Mouse (Mus musculus) CH12.LX (cell line): Measurements from ENCODE around the gene Nacc2. TPM values are rescaled to one million over a fixed set of nuclear protein-coding genes. Genes with fewer than 3 reads are reported as not detected.

Experiments used
- DNase-seq: peaks from one replicate; pipeline ENCODE4 v3.0.0-alpha.2; 2013; ENCODE audit errors: extremely low read depth
- H3K27ac ChIP-seq: 2 replicates; pipeline ENCODE4 v1.5.1; 2012; ENCODE audit warnings: low read depth, mild to moderate bottlenecking, control low read depth, moderate library complexity; ENCODE audit not compliant: insufficient read depth
- H3K27me3 ChIP-seq: replicated peaks from 2 replicates; pipeline ENCODE3; 2012; ENCODE audit warnings: inconsistent platforms
- H3K36me3 ChIP-seq, 2 experiments: replicated peaks in 1 of 2; 2 replicates each; pipeline versions ENCODE3 to v1.6.1; 2012; ENCODE audit warnings: inconsistent platforms in 1 of 2, low read length in 1 of 2, mild to moderate bottlenecking in 1 of 2, mixed read lengths in 1 of 2, moderate library complexity in 1 of 2; ENCODE audit not compliant: control insufficient read depth in 1 of 2, insufficient read depth in 1 of 2
- H3K4me1 ChIP-seq, 2 experiments: 2 replicates each; pipeline ENCODE4 v1.6.1; 2012; ENCODE audit warnings: inconsistent platforms in 1 of 2, moderate library complexity in 1 of 2; ENCODE audit not compliant: insufficient read depth in 2 of 2, control insufficient read depth in 1 of 2
- H3K4me2 ChIP-seq: 2 replicates; pipeline ENCODE4 v1.6.1; 2012; ENCODE audit warnings: low read depth, mild to moderate bottlenecking, control low read depth; ENCODE audit not compliant: poor library complexity, insufficient read depth, severe bottlenecking
- H3K4me3 ChIP-seq, 3 experiments: fragments of 150-350 bp in 1 of 3; sonication (generic) in 1 of 3; replicated peaks in 1 of 3; 2 replicates each; pipeline versions ENCODE3 to v1.5.1; 2011 to 2012; ENCODE audit warnings: low read depth in 2 of 3, low read length in 2 of 3, mild to moderate bottlenecking in 2 of 3, moderate library complexity in 2 of 3, control low read depth in 1 of 3, improper control_type of control experiment in 1 of 3, inconsistent platforms in 1 of 3, mixed read lengths in 1 of 3; ENCODE audit not compliant: poor library complexity in 1 of 3
- H3K79me2 ChIP-seq: replicated peaks from 2 replicates; pipeline ENCODE4 v1.6.1; 2012; ENCODE audit warnings: mild to moderate bottlenecking, moderate library complexity; ENCODE audit not compliant: control insufficient read depth, poor library complexity, insufficient read depth, severe bottlenecking; ENCODE audit errors: extremely low read depth
- H3K9ac ChIP-seq: 2 replicates; pipeline ENCODE4 v1.6.1; 2012; ENCODE audit warnings: low read depth, mild to moderate bottlenecking, control low read depth, moderate library complexity; ENCODE audit not compliant: insufficient read depth
- H3K9me3 ChIP-seq: replicated peaks from 2 replicates; pipeline ENCODE3; 2012; ENCODE audit warnings: low read length, inconsistent platforms, mixed read lengths
- CHD1 ChIP-seq: IDR thresholded peaks from 2 replicates; pipeline ENCODE4 v1.6.1; 2012; ENCODE audit warnings: low read depth, low read length, improper control_type of control experiment, inconsistent platforms
- CHD2 ChIP-seq: IDR thresholded peaks from 2 replicates; pipeline ENCODE4 v1.6.1; 2011; ENCODE audit warnings: low read length, improper control_type of control experiment
- CTCF ChIP-seq, 2 experiments: IDR thresholded peaks in 1 of 2; conservative IDR thresholded peaks in 1 of 2; 2 replicates each; pipeline ENCODE4 v1.5.1; 2011 to 2012; ENCODE audit warnings: low read depth in 2 of 2, low read length in 2 of 2, improper control_type of control experiment in 1 of 2, inconsistent platforms in 1 of 2, mild to moderate bottlenecking in 1 of 2, moderate library complexity in 1 of 2
- EP300 ChIP-seq: IDR thresholded peaks from 2 replicates; pipeline ENCODE4 v1.6.1; 2011; ENCODE audit warnings: low read length, improper control_type of control experiment
- ETS1 ChIP-seq: conservative IDR thresholded peaks from 2 replicates; pipeline ENCODE4 v1.6.1; 2012; ENCODE audit warnings: low read depth, mild to moderate bottlenecking, inconsistent platforms, low read length, improper control_type of control experiment, moderate library complexity
- HCFC1 ChIP-seq: IDR thresholded peaks from 2 replicates; pipeline ENCODE4 v1.6.1; 2012; ENCODE audit warnings: low read depth, mild to moderate bottlenecking, inconsistent platforms, low read length, improper control_type of control experiment
- IRF4 ChIP-seq: IDR thresholded peaks from 2 replicates; pipeline ENCODE4 v1.6.1; 2014; ENCODE audit warnings: low read depth, mild to moderate bottlenecking, inconsistent platforms, low read length, improper control_type of control experiment
- JUN ChIP-seq: IDR thresholded peaks from 2 replicates; pipeline ENCODE4 v1.6.1; 2011; ENCODE audit warnings: low read depth, mild to moderate bottlenecking, low read length, improper control_type of control experiment, moderate library complexity; ENCODE audit not compliant: insufficient read depth
- MAFK ChIP-seq: IDR thresholded peaks from 2 replicates; pipeline ENCODE4 v1.6.1; 2011; ENCODE audit warnings: low read length, improper control_type of control experiment; ENCODE audit not compliant: insufficient replicate concordance
- MAX ChIP-seq: IDR thresholded peaks from 2 replicates; pipeline ENCODE4 v1.6.1; 2011; ENCODE audit warnings: low read length, improper control_type of control experiment
- MAZ ChIP-seq: IDR thresholded peaks from 2 replicates; pipeline ENCODE4 v1.6.1; 2012; ENCODE audit warnings: low read depth, mild to moderate bottlenecking, inconsistent platforms, low read length, improper control_type of control experiment, moderate library complexity
- MEF2A ChIP-seq: IDR thresholded peaks from 2 replicates; pipeline ENCODE4 v1.6.1; 2014; ENCODE audit warnings: low read depth, mild to moderate bottlenecking, inconsistent platforms, low read length, improper control_type of control experiment, borderline replicate concordance
- NELFE ChIP-seq: IDR thresholded peaks from 2 replicates; pipeline ENCODE4 v1.6.1; 2011; ENCODE audit warnings: low read depth, low read length, improper control_type of control experiment
- NRF1 ChIP-seq: IDR thresholded peaks from 2 replicates; pipeline ENCODE4 v1.6.1; 2014; ENCODE audit warnings: low read depth, mild to moderate bottlenecking, inconsistent platforms, low read length, improper control_type of control experiment, moderate library complexity
- PAX5 ChIP-seq: IDR thresholded peaks from 2 replicates; pipeline ENCODE4 v1.6.1; 2012; ENCODE audit warnings: low read length, inconsistent platforms, mixed read lengths
- POLR2A ChIP-seq: IDR thresholded peaks from 2 replicates; pipeline ENCODE4 v1.6.1; 2011; ENCODE audit warnings: low read depth, mild to moderate bottlenecking, improper control_type of control experiment, low read length
- POLR2AphosphoS2 ChIP-seq: IDR thresholded peaks from 2 replicates; pipeline ENCODE4 v1.6.1; 2011; ENCODE audit warnings: low read depth, low read length, improper control_type of control experiment
- RAD21 ChIP-seq: IDR thresholded peaks from 2 replicates; pipeline ENCODE4 v1.6.1; 2011; ENCODE audit warnings: low read depth, mild to moderate bottlenecking, low read length, improper control_type of control experiment, moderate library complexity
- SIN3A ChIP-seq: IDR thresholded peaks from 2 replicates; pipeline ENCODE4 v1.6.1; 2012; ENCODE audit warnings: low read length, improper control_type of control experiment, inconsistent platforms
- SMC3 ChIP-seq: IDR thresholded peaks from 2 replicates; pipeline ENCODE4 v1.6.1; 2011; ENCODE audit warnings: low read depth, low read length, improper control_type of control experiment
- TBP ChIP-seq: conservative IDR thresholded peaks from 2 replicates; pipeline ENCODE4 v1.6.1; 2011; ENCODE audit warnings: low read depth, low read length, improper control_type of control experiment
- UBTF ChIP-seq: IDR thresholded peaks from 2 replicates; pipeline ENCODE4 v1.6.1; 2012; ENCODE audit warnings: low read depth, mild to moderate bottlenecking, inconsistent platforms, low read length, improper control_type of control experiment, moderate library complexity
- USF2 ChIP-seq: conservative IDR thresholded peaks from 2 replicates; pipeline ENCODE4 v1.6.1; 2011; ENCODE audit warnings: low read depth, low read length, improper control_type of control experiment
- ZKSCAN1 ChIP-seq: IDR thresholded peaks from 2 replicates; pipeline ENCODE4 v1.6.1; 2012; ENCODE audit warnings: low read depth, inconsistent platforms, low read length, improper control_type of control experiment, borderline replicate concordance
- ZMIZ1 ChIP-seq: IDR thresholded peaks from 2 replicates; pipeline ENCODE4 v1.6.1; 2012; ENCODE audit warnings: low read depth, mild to moderate bottlenecking, inconsistent platforms, low read length, improper control_type of control experiment
- dilution Hi-C: fragments of 300-500 bp; cut with MboI; formaldehyde crosslinking; loops from 2 replicates; pipeline ENCODE4 v1.14.3; 2020; ENCODE audit warnings: low sequenced_read_pairs; ENCODE audit not compliant: extremely low pct_unique_long_range_greater_than_20kb, extremely low pct_ligation_motif_present
- in situ Hi-C: fragments of 300-500 bp; cut with MboI; formaldehyde crosslinking; loops from 3 replicates; pipeline ENCODE4 v1.14.3; 2019; ENCODE audit warnings: low sequenced_read_pairs, low pct_ligation_motif_present, low pct_unique_long_range_greater_than_20kb, mixed read lengths
- polyA plus RNA-seq: library from polyadenylated mRNA; unstranded; fragments of >175 nt; gene quantifications from 2 replicates; pipeline ENCODE4 v1.2.1, GENCODE M21; 2012; ENCODE audit warnings: low read depth; ENCODE audit not compliant: insufficient read length
- total RNA-seq, 2 experiments: library from RNA; depleted of rRNA; stranded (reverse); fragments of 300-350 nt in 1 of 2; fragments of >200 nt in 1 of 2; gene quantifications; 2 replicates each; pipeline ENCODE4 v1.2.3; 2012 to 2014

Nacc2 gene
- total and polyA plus RNA-seq, 3 experiments, result 0.59 to 2.3 (median 1.1) TPM

- no peak for TF ChIP-seq UBTF
- TF ChIP-seq RAD21, result no peak
- TF ChIP-seq HCFC1, result no peak
- TF ChIP-seq POLR2AphosphoS2, result no peak
- no peak; the same call in 1 of the 2 replicates for TF ChIP-seq POLR2A
- TF ChIP-seq CHD2, result no peak
- TF ChIP-seq MAX, result no peak
- no peak for TF ChIP-seq MEF2A
- no peak for TF ChIP-seq EP300
- TF ChIP-seq, all 38 proteins: peak for 4
Measured at GRCm38 (mm10) chr2:26122171-26123078, 595 bp downstream of the Nacc2 start (continued).

GRCm38 (mm10) chr2:26121541-26122083, 1.4 kb downstream of the Nacc2 start:
- no peaks in the 10 kb centered on the region for H3K79me2 ChIP-seq
- H3K9me3 ChIP-seq, result no peaks in the 10 kb centered on the region
- peak overlapping the region in 1 of 3 experiments; percentile 61 for H3K4me3 ChIP-seq
- H3K9ac ChIP-seq, result no peak overlapping the region
- DNase-seq, result no peak
- no peak for TF ChIP-seq CTCF (conservative IDR thresholded peaks at IDR 0.05 in 1 of 2, IDR thresholded peaks at IDR 0.05 in 1 of 2; ENCODE audit: low read depth in 2 of 2, low read length in 2 of 2)
- TF ChIP-seq TBP, result no peak
- no peak for TF ChIP-seq EP300
- TF ChIP-seq ZKSCAN1, result no peak
- in situ Hi-C loops, result loop anchor here (5.0 kb wide), 1 partner anchor 59 kb away; no protein-coding TSS in a partner anchor
- H3K4me2 ChIP-seq, result no peak overlapping the region
- dilution Hi-C loops, result no loop called here
- H3K27ac ChIP-seq, result no peak overlapping the region
- H3K4me1 ChIP-seq, result peaks cover 6 to 34% of the 10 kb centered on the region in 2 experiments
- H3K27me3 ChIP-seq, result peaks cover 24% of the 10 kb centered on the region
- no peaks in the 10 kb centered on the region for H3K36me3 ChIP-seq

DNA sequence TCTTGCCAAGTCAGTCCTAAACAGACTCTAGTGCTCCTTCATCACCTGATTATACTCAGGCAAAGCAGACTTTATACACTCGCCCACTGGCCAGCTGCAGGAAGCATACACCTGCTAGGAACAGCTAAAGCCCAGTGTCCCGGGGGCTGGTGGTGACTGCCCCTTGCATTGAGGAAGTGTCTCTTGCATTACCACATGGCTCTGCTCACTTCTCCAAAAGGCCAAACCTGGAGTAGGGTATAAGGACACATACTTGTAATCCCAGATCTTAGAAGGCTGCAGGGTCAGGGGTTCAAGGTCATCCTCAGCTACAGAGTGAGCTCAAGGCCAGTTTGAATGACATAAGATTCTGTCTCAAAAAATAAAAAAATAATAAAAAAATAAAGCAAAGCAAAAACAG, 3.4 kb downstream of the Nacc2 start:
- no peak overlapping the region for H3K27ac ChIP-seq
- H3K4me1 ChIP-seq, result peaks cover 6 to 34% of the 10 kb centered on the region in 2 experiments
- H3K4me2 ChIP-seq, result no peak overlapping the region
- no peak for DNase-seq
- H3K9ac ChIP-seq, result no peak overlapping the region
- H3K9me3 ChIP-seq, result no peaks in the 10 kb centered on the region
- in situ Hi-C loops, result loop anchor here (5.0 kb wide), 1 partner anchor 57 kb away; no protein-coding TSS in a partner anchor
- peaks cover 29% of the 10 kb centered on the region for H3K27me3 ChIP-seq
- no peaks in the 10 kb centered on the region for H3K36me3 ChIP-seq
- H3K4me3 ChIP-seq, result no peak overlapping the region
- TF ChIP-seq ZMIZ1, result no peak
- TF ChIP-seq TBP, result no peak
- no peak for TF ChIP-seq MAFK
- no peak for TF ChIP-seq SMC3
- no peak for TF ChIP-seq POLR2A
- no peak for TF ChIP-seq CHD2
- TF ChIP-seq NELFE, result no peak
- no peak for TF ChIP-seq IRF4
- TF ChIP-seq CHD1, result no peak
- no peak for TF ChIP-seq MEF2A
- no peak for TF ChIP-seq USF2
- no peak for TF ChIP-seq ETS1
- no peak for TF ChIP-seq PAX5
- no peak for TF ChIP-seq HCFC1
- no peak for TF ChIP-seq NRF1
- TF ChIP-seq SIN3A, result no peak
- TF ChIP-seq MAZ, result no peak
- no peak for TF ChIP-seq UBTF
- TF ChIP-seq JUN, result no peak
- H3K79me2 ChIP-seq, result no peaks in the 10 kb centered on the region
- dilution Hi-C loops, result no loop called here
